Mouse (Mus musculus): ENCODE measurements around the gene U2af1.
"Not testable (repeated sequence)": the region's sequence is repeated elsewhere in the genome, so short reads cannot be mapped to it uniquely, and the experiment has no call there.

U2af1 gene

GRCm38 (mm10) chr17:31658468-31659185 is at the start of gene U2af1:
Gene U2af1 (minus strand): TSS chr17:31658892.
- CTCF ChIA-PET = interaction anchor here (0.7 kb wide), 1 partner anchor 863 kb away, joined by 3 read pairs; no protein-coding TSS in a partner anchor

- CTCF ChIA-PET = no interaction called here
Measured at GRCm38 (mm10) chr17:31705271-31706020, 46.8 kb upstream of the U2af1 start.

GRCm38 (mm10) chr17:31703276-31703980 is 44.7 kb upstream of the U2af1 start:
- CTCF ChIA-PET = interaction anchor here (0.5 kb wide), 1 partner anchor 189 kb away, joined by 3 read pairs; no protein-coding TSS in a partner anchor

- CTCF ChIA-PET = interaction anchor here (1.6 kb wide), 1 partner anchor 9 kb away, joined by 3 read pairs; no protein-coding TSS in a partner anchor
Measured at GRCm38 (mm10) chr17:31698347-31698746, 39.7 kb upstream of the U2af1 start.

GRCm38 (mm10) chr17:31695356-31695755 is 36.7 kb upstream of the U2af1 start:
- CTCF ChIA-PET = not testable (repeated sequence)

- CTCF ChIA-PET = no interaction called here
Measured at GRCm38 (mm10) chr17:31694949-31695348, 36.3 kb upstream of the U2af1 start.

- CTCF ChIA-PET = no interaction called here
Measured at GRCm38 (mm10) chr17:31694023-31694376, 35.3 kb upstream of the U2af1 start.

- CTCF ChIA-PET = interaction anchor here (0.5 to 1.1 kb wide), 3 partner anchors 61 to 381 kb away, joined by 3 to 7 read pairs (median 5); no protein-coding TSS in a partner anchor
Measured at GRCm38 (mm10) chr17:31693330-31694022, 34.8 kb upstream of the U2af1 start.

- CTCF ChIA-PET = interaction anchor here (0.5 to 1.1 kb wide), 3 partner anchors 61 to 382 kb away, joined by 3 to 7 read pairs (median 5); no protein-coding TSS in a partner anchor
Measured at GRCm38 (mm10) chr17:31692918-31693317, 34.2 kb upstream of the U2af1 start.

- CTCF ChIA-PET = no interaction called here
Measured at GRCm38 (mm10) chr17:31689606-31690005, 30.9 kb upstream of the U2af1 start.

GRCm38 (mm10) chr17:31688112-31688511 is 29.4 kb upstream of the U2af1 start:
- CTCF ChIA-PET = no interaction called here

GRCm38 (mm10) chr17:31686225-31686564 is 27.5 kb upstream of the U2af1 start:
- CTCF ChIA-PET = no interaction called here

- CTCF ChIA-PET = no interaction called here
Measured at GRCm38 (mm10) chr17:31685514-31686224, 27.0 kb upstream of the U2af1 start.

GRCm38 (mm10) chr17:31680450-31680849 is 21.8 kb upstream of the U2af1 start:
- CTCF ChIA-PET = interaction anchor here (0.6 kb wide), 1 partner anchor 10 kb away, joined by 4 read pairs; no protein-coding TSS in a partner anchor

GRCm38 (mm10) chr17:31677507-31677906 is 18.8 kb upstream of the U2af1 start, which contains the start of gene Cryaa:
Gene Cryaa (plus strand): TSS chr17:31677807.
- CTCF ChIA-PET = no interaction called here

- CTCF ChIA-PET = no interaction called here
Measured at GRCm38 (mm10) chr17:31674426-31674825, 15.7 kb upstream of the U2af1 start.

- CTCF ChIA-PET = no interaction called here
Measured at GRCm38 (mm10) chr17:31672279-31672678, 13.6 kb upstream of the U2af1 start.

GRCm38 (mm10) chr17:31671698-31672097 is 13.0 kb upstream of the U2af1 start:
- CTCF ChIA-PET = interaction anchor here (0.7 kb wide), 1 partner anchor 189 kb away, joined by 6 read pairs; no protein-coding TSS in a partner anchor

GRCm38 (mm10) chr17:31670163-31670562 is 11.5 kb upstream of the U2af1 start:
- CTCF ChIA-PET = interaction anchor here (1.2 kb wide), 1 partner anchor 10 kb away, joined by 4 read pairs; no protein-coding TSS in a partner anchor

GRCm38 (mm10) chr17:31668306-31668705 is 9.6 kb upstream of the U2af1 start:
- CTCF ChIA-PET = interaction anchor here (0.7 kb wide), 1 partner anchor 546 kb away, joined by 3 read pairs; no protein-coding TSS in a partner anchor

GRCm38 (mm10) chr17:31664760-31665159 is 6.1 kb upstream of the U2af1 start:
- CTCF ChIA-PET = interaction anchor here (0.7 kb wide), 1 partner anchor 168 kb away, joined by 5 read pairs; no protein-coding TSS in a partner anchor

All from spleen, embryonic (tissue).